Mouse (Mus musculus) testis, adult 2 months (tissue): ENCODE measurements around the gene Pgm5.

Experiments
- CTCF ChIP-seq: fragments of 200-500 bp; IDR thresholded peaks from 2 replicates; pipeline ENCODE4 v1.5.1; 2012; ENCODE audit warnings: low read depth, mild to moderate bottlenecking, inconsistent platforms, low read length, moderate library complexity; ENCODE audit not compliant: control insufficient read depth, insufficient read depth, insufficient replicate concordance
- POLR2A ChIP-seq: fragments of 200-500 bp; IDR thresholded peaks from 2 replicates; pipeline ENCODE4 v1.6.1; 2012; ENCODE audit warnings: low read depth, mild to moderate bottlenecking, inconsistent platforms, low read length, moderate library complexity; ENCODE audit not compliant: control insufficient read depth

DNA sequence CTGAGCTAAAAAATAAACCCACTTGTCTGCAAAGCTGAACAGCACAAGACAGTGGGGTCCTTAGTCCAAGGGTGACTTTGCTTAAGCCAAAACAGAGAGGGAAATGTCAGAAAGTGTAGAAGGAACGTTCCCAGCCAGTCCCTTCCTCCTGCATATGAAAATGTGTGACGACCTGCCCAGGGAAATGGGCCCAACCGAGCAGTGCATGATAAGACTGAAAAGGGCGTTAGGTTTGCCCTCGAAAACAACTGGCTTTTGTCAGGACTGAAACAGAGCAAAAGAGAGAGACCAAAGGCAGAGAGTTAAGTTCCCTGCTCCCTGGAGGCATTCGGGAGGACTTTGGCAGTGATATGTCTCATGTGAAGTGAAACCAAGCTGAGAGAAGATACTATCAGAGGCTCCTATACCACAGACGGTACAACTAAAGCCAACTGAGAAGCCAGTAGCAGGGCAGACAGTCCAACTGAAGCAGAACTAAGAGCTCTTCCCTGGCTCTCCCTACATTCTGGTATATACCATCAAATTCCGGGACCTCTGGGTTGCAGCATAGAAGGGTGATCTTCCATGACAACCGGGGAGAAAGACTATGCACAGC lies 68.0 kb downstream of the Pgm5 start:
- TF ChIP-seq CTCF (no peak), POLR2A (no peak)
